Mouse (Mus musculus) E14TG2a.4 (cell line): ENCODE measurements around the gene Angptl6.

Experiments used
- CTCF ChIP-seq: conservative IDR thresholded peaks from 2 replicates; pipeline ENCODE4 v1.5.1; 2014; ENCODE audit warnings: low read length
- NANOG ChIP-seq: IDR thresholded peaks from 2 replicates; pipeline ENCODE4 v1.6.1; 2014; ENCODE audit warnings: borderline replicate concordance, low read length, mixed read lengths
- POU5F1 ChIP-seq: IDR thresholded peaks from 2 replicates; pipeline ENCODE4 v1.6.1; 2014; ENCODE audit warnings: low read length, borderline replicate concordance

DNA sequence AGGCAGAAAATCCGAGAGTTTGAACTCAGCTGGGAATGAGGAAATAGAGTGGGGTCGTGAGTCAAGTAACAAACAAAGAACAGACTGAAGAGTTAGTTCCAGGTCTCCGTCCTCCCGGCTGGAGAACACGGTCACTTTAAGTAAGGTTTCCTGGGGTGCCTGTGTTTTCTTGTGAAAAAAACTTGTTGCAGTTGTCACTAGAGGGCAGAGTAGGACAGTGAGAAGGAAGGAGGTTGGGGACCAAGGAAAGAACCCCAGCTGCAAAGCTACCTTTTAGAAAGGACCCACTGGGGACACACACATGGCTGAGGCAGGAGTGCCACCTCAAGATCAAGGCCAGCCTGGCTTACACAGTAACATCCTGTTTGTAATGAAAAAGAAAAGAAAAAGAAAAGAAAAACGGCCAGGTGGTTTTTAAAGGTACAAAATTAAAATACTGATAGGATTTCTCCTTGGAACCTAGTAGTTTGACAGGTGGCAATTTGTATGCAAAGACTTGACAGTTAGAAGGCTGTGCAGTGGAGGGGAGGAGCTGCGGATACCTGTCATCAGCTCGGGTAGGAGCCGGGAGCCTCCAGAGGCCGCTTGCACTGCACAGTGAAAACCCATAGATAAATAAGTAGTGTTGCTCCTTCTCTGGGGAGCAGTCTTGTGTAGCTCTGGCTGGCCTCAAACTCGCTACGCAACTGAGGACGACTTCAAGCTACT, 22.1 kb upstream of the Angptl6 start:
- TF ChIP-seq CTCF, result peak; percentile 28
- no peak for TF ChIP-seq NANOG
- no peak for TF ChIP-seq POU5F1
